Mouse (Mus musculus) heart, postnatal 0 days (tissue): ENCODE data around the gene Bmpr1a. TPM values are rescaled to one million over a fixed set of nuclear protein-coding genes. Genes with fewer than 3 reads are reported as not detected.
"Not testable (repeated sequence)": the region's sequence is repeated elsewhere in the genome, so short reads cannot be mapped to it uniquely, and the experiment has no call there.

Source experiments
- ATAC-seq: fragments of 200-750 bp; cut with Nextera tagmentation; 2 replicates; pipeline ENCODE4 v1.8.0; 2017; ENCODE audit warnings: low read depth, moderate number of reproducible peaks, moderate library complexity; ENCODE audit not compliant: insufficient read depth
- DNase-seq: peaks from one replicate; pipeline ENCODE4 v3.0.0-alpha.2; 2016; ENCODE audit warnings: low spot score
- H3K27ac ChIP-seq: fragments of 300-500 bp; sonication (generic); 2 replicates; pipeline ENCODE4 v1.5.1; 2014; ENCODE audit warnings: low read depth, mild to moderate bottlenecking
- H3K27me3 ChIP-seq: fragments of 300-500 bp; sonication (generic); 2 replicates; pipeline ENCODE4 v1.6.1; 2014; ENCODE audit warnings: low read length, mixed read lengths; ENCODE audit not compliant: control insufficient read depth, insufficient read depth
- H3K36me3 ChIP-seq: fragments of 300-500 bp; sonication (generic); replicated peaks from 2 replicates; pipeline ENCODE4 v1.6.1; 2014; ENCODE audit warnings: low read length, mixed read lengths; ENCODE audit not compliant: control insufficient read depth, insufficient read depth
- H3K4me1 ChIP-seq: fragments of 300-500 bp; sonication (generic); 2 replicates; pipeline ENCODE4 v1.6.1; 2014; ENCODE audit warnings: antibody characterized with exemption; ENCODE audit not compliant: control insufficient read depth, insufficient read depth
- H3K4me2 ChIP-seq: fragments of 300-500 bp; sonication (generic); 2 replicates; pipeline ENCODE4 v1.6.1; 2014; ENCODE audit warnings: low read depth, mild to moderate bottlenecking, low read length, moderate library complexity
- H3K4me3 ChIP-seq: fragments of 300-500 bp; sonication (generic); 2 replicates; pipeline ENCODE4 v1.5.1; 2014; ENCODE audit warnings: low read depth, low read length
- H3K9ac ChIP-seq: fragments of 300-500 bp; sonication (generic); replicated peaks from 2 replicates; pipeline ENCODE4 v1.6.1; 2014; ENCODE audit warnings: low read depth, low read length, mixed read lengths
- H3K9me3 ChIP-seq: fragments of 300-500 bp; sonication (generic); replicated peaks from 2 replicates; pipeline ENCODE4 v1.6.1; 2016; ENCODE audit warnings: low read length; ENCODE audit not compliant: control insufficient read depth
- CTCF ChIP-seq: IDR thresholded peaks from 2 replicates; pipeline ENCODE4 v1.5.1; 2016; ENCODE audit warnings: antibody characterized with exemption, control low read depth, low read depth
- EP300 ChIP-seq: IDR thresholded peaks from 2 replicates; pipeline ENCODE4 v1.6.1; 2016; ENCODE audit warnings: antibody characterized with exemption, low read depth
- WGBS: fragments of 180-500 bp; shearing (Covaris S2); extraction: QIAGEN DNeasy Blood & Tissue Kit; methylation state at CpG from one replicate; pipeline ENCODE4 v1.1.7; 2014; 5-methylcytosine and 5-hydroxymethylcytosine counted together
- polyA plus RNA-seq: library from polyadenylated mRNA; unstranded; fragments of >200 nt; fragmentation: Nextera tagmentation; extraction: Ambion mirVana; gene quantifications from 2 replicates; pipeline ENCODE4 v1.2.1, GENCODE M21; 2015
- total RNA-seq: library from RNA; depleted of rRNA; stranded (reverse); fragments of >200 nt; gene quantifications from 2 replicates; pipeline ENCODE4 v1.2.3, GENCODE M21; 2014; ENCODE audit warnings: low replicate concordance

Gene Bmpr1a
- total and polyA plus RNA-seq, 2 experiments from 2014 or later, result 38.6 to 130 TPM

DNA sequence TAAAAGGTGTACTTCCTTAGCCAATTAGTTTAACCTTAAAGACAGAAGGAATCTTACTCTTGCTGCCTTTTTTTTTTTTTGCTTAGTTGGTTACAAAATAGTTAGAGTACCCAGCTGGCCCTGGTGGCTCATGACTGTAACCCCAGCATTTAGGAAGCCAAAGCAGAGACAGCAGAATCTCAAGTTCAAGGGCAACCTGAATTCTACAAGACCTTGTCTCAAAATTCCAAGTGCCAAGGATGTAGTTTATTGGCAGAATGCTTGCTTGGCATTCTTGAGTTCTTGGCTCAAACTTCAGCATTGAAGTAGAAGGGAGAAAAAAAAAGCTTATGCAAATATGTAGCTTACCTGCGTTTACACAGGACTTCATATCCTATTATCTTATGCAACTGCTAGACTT, 74.1 kb downstream of the Bmpr1a start:
- no peak for DNase-seq
- WGBS, result 73% methylated on average over 1 of the region's 1 CpGs
- Histone ChIP-seq H3K27ac (no peak overlapping the region), H3K27me3 (no peaks in the 10 kb centered on the region), H3K4me3 (no peak overlapping the region), H3K4me2 (no peak overlapping the region), H3K9me3 (no peaks in the 10 kb centered on the region), H3K9ac (no peak overlapping the region), H3K36me3 (peaks cover 52% of the 10 kb centered on the region), H3K4me1 (no peaks in the 10 kb centered on the region)
- no peak for TF ChIP-seq CTCF
- TF ChIP-seq EP300, result no peak
- ATAC-seq, result no peak

DNA sequence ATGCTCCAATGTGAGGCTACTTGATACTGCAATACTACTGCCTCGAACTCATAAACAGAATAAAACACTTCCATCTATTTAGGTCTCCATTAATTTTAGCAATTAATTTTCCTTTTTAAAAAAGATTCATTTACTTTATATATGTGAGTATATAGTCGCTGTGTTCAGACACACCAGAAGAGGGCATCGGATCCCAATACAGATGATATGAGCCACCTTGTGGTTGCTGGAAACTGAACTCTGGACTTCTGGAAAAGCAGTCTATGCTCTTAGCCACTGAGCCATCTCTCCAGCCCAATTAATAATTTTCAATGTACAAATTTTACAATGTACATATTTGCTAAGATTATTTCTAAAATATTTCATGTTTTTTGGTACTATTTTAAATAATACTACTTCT, 74.9 kb downstream of the Bmpr1a start:
- ATAC-seq (no peak), DNase-seq (no peak)
- WGBS, result 92% methylated on average over 3 of the region's 3 CpGs
- Histone ChIP-seq H3K9ac (no peak overlapping the region), H3K27me3 (no peaks in the 10 kb centered on the region), H3K4me1 (no peaks in the 10 kb centered on the region), H3K36me3 (peaks cover 59% of the 10 kb centered on the region), H3K9me3 (no peaks in the 10 kb centered on the region), H3K27ac (no peak overlapping the region), H3K4me2 (no peak overlapping the region), H3K4me3 (no peak overlapping the region)
- TF ChIP-seq CTCF, result 0 out of 2 replicates have a peak, but pooled peaks have one; percentile 12
- no peak for TF ChIP-seq EP300

DNA sequence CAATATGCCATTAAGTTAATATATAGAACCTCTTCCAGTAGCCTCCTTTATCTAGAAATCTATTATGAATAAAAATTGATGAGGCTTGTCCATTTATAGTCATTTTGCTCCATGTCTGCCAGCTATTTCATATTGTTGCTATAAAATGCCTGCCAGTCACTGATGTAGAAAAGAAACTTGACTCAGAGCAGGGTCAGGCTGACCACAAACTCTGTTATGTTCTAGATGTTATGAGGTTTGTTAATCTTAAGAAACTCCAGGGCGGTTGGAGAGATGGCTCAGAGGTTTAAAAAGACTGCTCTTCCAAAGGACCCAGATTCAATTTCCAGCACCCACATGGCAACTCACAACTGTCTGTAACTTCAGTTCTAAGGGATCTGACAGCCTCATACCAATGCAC, 82.1 kb downstream of the Bmpr1a start:
- no peak overlapping the region for H3K4me3 ChIP-seq
- no peak overlapping the region for H3K4me2 ChIP-seq
- no peak overlapping the region for H3K9ac ChIP-seq
- peaks cover 69% of the 10 kb centered on the region for H3K36me3 ChIP-seq
- no peaks in the 10 kb centered on the region for H3K27me3 ChIP-seq
- DNase-seq, result no peak
- no peak for ATAC-seq
- H3K4me1 ChIP-seq, result no peaks in the 10 kb centered on the region
- H3K27ac ChIP-seq, result no peak overlapping the region
- no peak for TF ChIP-seq CTCF
- H3K9me3 ChIP-seq, result no peaks in the 10 kb centered on the region
- 88% methylated on average over 1 of the region's 1 CpGs for WGBS

DNA sequence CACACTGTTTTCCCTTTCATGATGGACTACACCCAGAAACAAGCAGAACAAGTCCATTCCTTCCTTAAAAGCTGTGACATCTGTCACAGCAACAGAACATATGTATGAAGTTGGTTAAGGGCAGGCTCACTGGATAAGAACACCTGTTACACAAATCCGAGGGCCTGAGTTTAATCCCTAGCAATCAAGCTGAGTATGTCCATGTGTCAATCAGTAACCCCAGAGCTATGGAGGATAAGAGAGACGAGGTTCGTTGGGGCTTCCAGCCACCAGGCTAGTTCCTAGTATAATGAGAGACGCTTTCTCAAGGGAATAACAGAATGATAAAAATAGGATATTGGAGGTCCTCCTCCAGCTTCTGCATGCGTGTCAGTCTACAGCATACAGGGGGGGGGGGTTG, 85.6 kb downstream of the Bmpr1a start:
- ATAC-seq (no peak), DNase-seq (no peak)
- no peak for TF ChIP-seq EP300
- TF ChIP-seq CTCF, result no peak
- H3K4me1 ChIP-seq, result no peaks in the 10 kb centered on the region
- no peaks in the 10 kb centered on the region for H3K27me3 ChIP-seq
- H3K4me3 ChIP-seq, result no peak overlapping the region
- H3K27ac ChIP-seq, result no peak overlapping the region
- H3K9ac ChIP-seq, result no peak overlapping the region
- H3K36me3 ChIP-seq, result peaks cover 69% of the 10 kb centered on the region
- no peak overlapping the region for H3K4me2 ChIP-seq
- H3K9me3 ChIP-seq, result no peaks in the 10 kb centered on the region
- WGBS, result 73% methylated on average over 5 of the region's 5 CpGs

DNA sequence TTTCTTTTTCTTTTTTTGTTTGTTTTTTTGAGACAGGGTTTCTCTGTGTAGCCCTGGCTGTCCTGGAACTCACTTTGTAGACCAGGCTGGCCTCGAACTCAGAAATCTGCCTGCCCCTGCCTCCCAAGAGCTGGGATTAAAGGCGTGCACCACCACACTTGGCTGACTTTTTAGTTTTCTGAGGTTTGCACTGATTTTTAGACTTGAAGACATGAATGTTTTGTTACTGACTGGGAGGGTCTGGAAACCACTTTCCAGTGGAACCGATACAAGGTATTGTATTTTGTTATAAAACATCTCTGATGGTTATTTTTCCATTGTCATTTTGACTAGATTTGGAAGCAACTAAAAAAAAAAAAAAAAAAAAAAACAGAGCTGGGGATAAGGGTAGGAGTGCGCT, 86.2 kb downstream of the Bmpr1a start:
- DNase-seq, H3K27ac ChIP-seq, H3K4me1 ChIP-seq, H3K4me2 ChIP-seq, H3K27me3 ChIP-seq, ATAC-seq, H3K9ac ChIP-seq, H3K4me3 ChIP-seq, H3K9me3 ChIP-seq: not testable (repeated sequence)
- peaks cover 66% of the 10 kb centered on the region for H3K36me3 ChIP-seq
- WGBS, result 92% methylated on average over 4 of the region's 4 CpGs

DNA sequence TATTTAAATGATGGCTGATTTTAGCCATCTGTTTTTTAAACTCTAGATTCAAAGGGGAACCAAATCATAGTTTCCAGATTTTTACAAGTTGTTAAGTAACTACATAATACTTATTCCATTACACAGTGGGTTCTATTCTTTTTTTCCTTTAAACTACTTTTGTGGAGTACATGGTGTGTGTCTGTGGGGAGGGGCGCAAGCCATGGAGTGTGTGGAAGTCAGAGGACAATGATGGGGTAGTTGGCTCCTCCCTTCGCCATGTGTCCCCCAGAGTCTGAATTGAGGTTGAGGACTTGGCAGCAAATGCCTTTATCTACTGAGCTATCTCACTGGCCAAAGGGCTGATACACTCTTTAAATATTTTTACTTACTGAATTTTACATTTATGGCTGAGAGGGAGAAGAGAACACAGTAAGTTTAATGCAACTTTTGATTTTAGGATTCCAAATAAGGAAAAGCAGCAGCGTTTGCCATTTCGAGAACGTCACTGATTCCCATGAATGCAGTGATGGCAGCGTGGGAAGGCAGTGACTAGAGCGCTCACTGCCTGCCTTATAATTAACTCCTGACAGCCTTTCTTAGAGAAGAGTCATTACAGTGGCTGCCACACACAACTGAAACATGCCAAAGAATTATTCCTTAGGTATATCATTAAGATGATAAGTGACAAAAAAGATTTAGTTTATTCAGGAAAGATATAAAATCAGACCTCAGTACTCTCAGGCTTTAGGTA, 90.8 kb downstream of the Bmpr1a start:
- Histone ChIP-seq H3K4me3 (no peak overlapping the region), H3K27me3 (no peaks in the 10 kb centered on the region), H3K36me3 (peaks cover 67% of the 10 kb centered on the region), H3K9me3 (no peaks in the 10 kb centered on the region), H3K9ac (no peak overlapping the region), H3K27ac (no peak overlapping the region), H3K4me2 (no peak overlapping the region), H3K4me1 (no peaks in the 10 kb centered on the region)
- DNase-seq, result no peak
- ATAC-seq, result no peak
- 89% methylated on average over 7 of the region's 7 CpGs for WGBS
- TF ChIP-seq CTCF (no peak), EP300 (no peak)
